Mouse (Mus musculus) testis, adult 2 months (tissue): ENCODE data around the gene Ubtd2. TPM values are rescaled to one million over a fixed set of nuclear protein-coding genes. Genes with fewer than 3 reads are reported as not detected.

Source experiments
- H3K27ac ChIP-seq: fragments of 200-500 bp; 2 replicates; pipeline ENCODE4 v1.5.1; 2012; ENCODE audit warnings: low read depth, low read length; ENCODE audit not compliant: control insufficient read depth, insufficient read depth
- H3K27me3 ChIP-seq: fragments of 200-500 bp; 2 replicates; pipeline ENCODE4 v1.6.1; 2012; ENCODE audit warnings: mild to moderate bottlenecking, low read length, moderate library complexity; ENCODE audit not compliant: control insufficient read depth, insufficient read depth
- H3K36me3 ChIP-seq: fragments of 200-500 bp; 2 replicates; pipeline ENCODE4 v1.6.1; 2012; ENCODE audit warnings: mild to moderate bottlenecking, low read length; ENCODE audit not compliant: control insufficient read depth, insufficient read depth
- H3K4me1 ChIP-seq: fragments of 200-500 bp; 2 replicates; pipeline ENCODE4 v1.6.1; 2012; ENCODE audit warnings: low read length; ENCODE audit not compliant: control insufficient read depth, insufficient read depth
- H3K4me3 ChIP-seq: fragments of 200-500 bp; 2 replicates; pipeline ENCODE4 v1.5.1; 2012; ENCODE audit warnings: low read depth, mild to moderate bottlenecking, low read length, moderate library complexity, mixed read lengths; ENCODE audit not compliant: control insufficient read depth
- CTCF ChIP-seq: fragments of 200-500 bp; IDR thresholded peaks from 2 replicates; pipeline ENCODE4 v1.5.1; 2012; ENCODE audit warnings: low read depth, mild to moderate bottlenecking, inconsistent platforms, low read length, moderate library complexity; ENCODE audit not compliant: control insufficient read depth, insufficient read depth, insufficient replicate concordance
- POLR2A ChIP-seq: fragments of 200-500 bp; IDR thresholded peaks from 2 replicates; pipeline ENCODE4 v1.6.1; 2012; ENCODE audit warnings: low read depth, mild to moderate bottlenecking, inconsistent platforms, low read length, moderate library complexity; ENCODE audit not compliant: control insufficient read depth
- polyA plus RNA-seq: library from polyadenylated mRNA; depleted of rRNA; stranded (reverse); fragments of >200 nt; gene quantifications from 2 replicates; pipeline ENCODE4 v1.2.3, GENCODE M21; 2012

Ubtd2 gene
- polyA plus RNA-seq, 1 experiment = 120 TPM

DNA sequence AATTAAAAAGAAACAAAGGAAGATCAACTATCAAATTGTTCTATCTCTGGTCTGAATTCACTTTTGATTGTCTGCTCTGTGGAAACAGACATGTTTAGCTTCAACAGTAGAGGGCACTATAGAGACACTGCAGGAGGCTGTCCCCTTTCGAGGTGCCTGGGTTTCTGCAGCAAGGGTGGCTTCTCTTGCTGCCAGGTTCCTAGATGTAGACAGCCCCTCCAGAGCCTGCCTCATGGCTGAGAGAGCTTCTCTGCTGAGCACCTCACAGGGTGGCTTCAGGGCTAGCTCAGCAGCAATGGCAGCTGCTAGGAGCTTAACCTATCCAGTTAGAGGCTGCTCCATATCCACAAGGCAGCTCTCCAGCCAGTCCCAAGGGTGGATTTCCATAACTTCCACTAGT lies 5.0 kb upstream of the Ubtd2 start:
- no peak overlapping the region for H3K4me3 ChIP-seq
- no peaks in the 10 kb centered on the region for H3K27me3 ChIP-seq
- no peaks in the 10 kb centered on the region for H3K36me3 ChIP-seq
- no peaks in the 10 kb centered on the region for H3K4me1 ChIP-seq
- H3K27ac ChIP-seq = no peak overlapping the region
- TF ChIP-seq CTCF (peak; percentile 39; the same call in 1 of the 2 replicates), POLR2A (no peak)

GRCm38 (mm10) chr11:32451306-32451705 lies 3.9 kb upstream of the Ubtd2 start:
- TF ChIP-seq POLR2A = no peak
- no peak for TF ChIP-seq CTCF
- Histone ChIP-seq H3K4me3 (no peak overlapping the region), H3K4me1 (no peaks in the 10 kb centered on the region), H3K27ac (no peak overlapping the region), H3K36me3 (no peaks in the 10 kb centered on the region), H3K27me3 (no peaks in the 10 kb centered on the region)

DNA sequence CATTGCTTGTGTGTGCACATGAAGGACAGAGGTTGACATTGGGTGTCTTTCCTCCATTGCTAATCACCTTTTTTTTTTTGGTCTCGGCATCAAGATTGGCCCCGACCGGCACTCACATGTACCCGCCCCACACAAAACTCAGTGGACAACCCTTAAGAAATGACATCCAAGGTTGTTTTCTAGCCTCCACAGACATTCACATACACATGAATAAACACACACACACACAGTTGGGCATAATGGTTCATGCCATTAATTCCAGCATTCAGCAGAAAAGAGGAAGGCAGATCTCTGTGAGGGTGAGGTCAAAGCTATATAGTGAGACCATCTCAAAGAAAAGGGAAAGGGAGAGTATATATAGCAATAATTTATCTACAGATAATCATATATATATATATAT lies 2.4 kb upstream of the Ubtd2 start:
- no peaks in the 10 kb centered on the region; the same call in 1 of the 2 replicates for H3K4me1 ChIP-seq
- no peak for TF ChIP-seq CTCF
- TF ChIP-seq POLR2A = no peak
- H3K27me3 ChIP-seq = no peaks in the 10 kb centered on the region
- no peak overlapping the region for H3K4me3 ChIP-seq
- no peaks in the 10 kb centered on the region for H3K36me3 ChIP-seq
- H3K27ac ChIP-seq = no peak overlapping the region

GRCm38 (mm10) chr11:32453353-32453915 lies 1.7 kb upstream of the Ubtd2 start:
- H3K4me1 ChIP-seq = no peaks in the 10 kb centered on the region; the same call in 1 of the 2 replicates
- H3K27me3 ChIP-seq = no peaks in the 10 kb centered on the region
- no peak overlapping the region for H3K4me3 ChIP-seq
- TF ChIP-seq CTCF (no peak), POLR2A (no peak)
- H3K27ac ChIP-seq = no peak overlapping the region
- H3K36me3 ChIP-seq = no peaks in the 10 kb centered on the region

DNA sequence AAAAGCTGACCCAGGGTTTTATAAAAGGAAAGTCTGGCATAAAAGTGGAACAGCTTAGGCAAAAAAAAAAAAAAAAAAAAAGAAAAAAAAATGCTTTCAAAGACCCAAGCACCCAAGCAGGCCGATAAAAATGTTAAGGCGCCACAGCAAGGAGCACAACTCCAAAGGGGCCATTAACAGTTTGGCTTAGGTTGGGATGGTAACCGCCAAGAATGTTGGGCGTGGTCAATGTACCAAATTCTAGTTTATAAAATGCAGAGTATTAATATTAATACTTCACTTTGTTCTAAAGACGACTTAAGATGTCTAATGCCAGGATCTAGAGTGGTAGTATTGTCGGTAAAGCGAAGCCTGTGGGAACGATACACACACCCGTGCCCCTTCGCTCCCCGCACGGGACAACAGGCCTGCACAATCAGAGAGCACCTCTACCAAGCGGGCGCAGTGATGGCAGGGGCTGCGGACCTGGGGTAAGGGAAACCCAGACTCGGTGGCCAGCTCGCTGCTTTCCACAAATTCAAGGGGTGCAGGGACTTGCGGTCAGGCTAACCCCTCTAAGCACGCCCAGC lies 855 bp upstream of the Ubtd2 start:
- Histone ChIP-seq H3K36me3 (no peaks in the 10 kb centered on the region), H3K27me3 (no peaks in the 10 kb centered on the region), H3K27ac (peak overlapping the region; percentile 86), H3K4me3 (peak overlapping the region; percentile 96), H3K4me1 (no peaks in the 10 kb centered on the region; the same call in 1 of the 2 replicates)
- TF ChIP-seq CTCF (no peak), POLR2A (no peak)

DNA sequence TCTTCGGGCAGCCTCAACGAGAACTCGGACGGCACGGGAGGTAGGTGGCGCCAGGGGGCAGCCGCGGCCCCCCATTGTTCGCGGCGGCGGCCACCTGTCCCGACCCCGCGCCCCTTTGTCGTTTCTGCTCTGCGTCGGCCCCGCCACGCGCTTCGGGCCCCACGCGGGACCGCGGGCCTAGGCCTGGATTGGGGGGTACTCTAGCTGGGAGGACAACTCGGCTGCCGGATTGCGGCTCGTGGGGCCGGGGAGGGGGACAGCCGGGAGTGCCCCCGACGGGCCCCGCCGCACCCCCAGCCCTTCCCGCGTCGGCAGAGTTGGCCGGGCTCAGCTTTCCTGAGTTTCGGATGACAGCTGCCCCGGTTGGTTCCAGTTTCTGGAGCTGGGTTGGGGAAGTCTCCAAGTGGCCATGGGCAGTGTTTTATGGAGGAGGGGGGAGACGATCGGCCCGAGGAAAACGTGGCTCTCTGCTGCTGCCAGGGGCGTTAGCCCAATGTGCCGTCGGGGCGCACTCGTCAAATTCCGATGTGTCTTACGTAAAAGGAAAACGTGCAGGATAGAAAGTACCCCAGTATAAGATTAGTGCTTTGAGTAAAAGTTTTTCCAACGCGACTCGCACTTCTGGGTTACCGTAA lies 454 bp downstream of the Ubtd2 start:
- H3K36me3 ChIP-seq = no peaks in the 10 kb centered on the region
- peak overlapping the region; percentile 96 for H3K4me3 ChIP-seq
- H3K27me3 ChIP-seq = no peaks in the 10 kb centered on the region
- peak overlapping the region; percentile 94 for H3K27ac ChIP-seq
- TF ChIP-seq POLR2A = peak; percentile 17; the same call in 1 of the 2 replicates
- TF ChIP-seq CTCF = 0 out of 2 replicates have a peak, but pooled peaks have one; percentile 3
- H3K4me1 ChIP-seq = no peaks in the 10 kb centered on the region; the same call in 1 of the 2 replicates

DNA sequence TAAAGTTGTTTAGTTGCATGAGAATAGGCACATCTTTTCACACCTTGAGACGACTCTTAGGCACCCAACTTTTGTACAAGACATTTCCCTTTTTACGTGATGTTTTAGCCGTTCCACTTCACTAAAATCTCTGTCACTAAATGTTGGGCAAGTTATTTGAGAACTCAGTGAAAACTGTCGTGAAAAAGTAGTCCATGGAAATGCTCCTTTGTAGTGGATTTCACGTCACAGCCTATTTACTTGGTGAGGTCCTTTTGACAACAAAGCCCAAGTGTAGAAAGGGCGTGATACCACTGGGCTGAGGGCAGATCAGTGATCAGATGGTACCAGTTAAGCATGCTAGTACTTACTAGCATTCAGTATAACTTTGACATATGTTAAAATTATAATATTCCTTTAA lies 1.2 kb downstream of the Ubtd2 start:
- Histone ChIP-seq H3K36me3 (no peaks in the 10 kb centered on the region), H3K27ac (peak overlapping the region; percentile 15; the same call in 1 of the 2 replicates), H3K27me3 (no peaks in the 10 kb centered on the region), H3K4me3 (peak overlapping the region; percentile 96; the same call in 1 of the 2 replicates), H3K4me1 (no peaks in the 10 kb centered on the region; the same call in 1 of the 2 replicates)
- TF ChIP-seq CTCF (no peak), POLR2A (no peak)
